Mouse (Mus musculus) liver, postnatal 0 days (tissue): Measurements from ENCODE around the gene Pik3c2g.

Experiments used
- CTCF ChIP-seq: sonication (generic); IDR thresholded peaks from 2 replicates; pipeline ENCODE4 v1.5.1; 2016; ENCODE audit warnings: antibody characterized with exemption, low read depth
- EP300 ChIP-seq: IDR thresholded peaks from 2 replicates; pipeline ENCODE4 v1.6.1; 2016; ENCODE audit warnings: antibody characterized with exemption, low read depth, mild to moderate bottlenecking

DNA sequence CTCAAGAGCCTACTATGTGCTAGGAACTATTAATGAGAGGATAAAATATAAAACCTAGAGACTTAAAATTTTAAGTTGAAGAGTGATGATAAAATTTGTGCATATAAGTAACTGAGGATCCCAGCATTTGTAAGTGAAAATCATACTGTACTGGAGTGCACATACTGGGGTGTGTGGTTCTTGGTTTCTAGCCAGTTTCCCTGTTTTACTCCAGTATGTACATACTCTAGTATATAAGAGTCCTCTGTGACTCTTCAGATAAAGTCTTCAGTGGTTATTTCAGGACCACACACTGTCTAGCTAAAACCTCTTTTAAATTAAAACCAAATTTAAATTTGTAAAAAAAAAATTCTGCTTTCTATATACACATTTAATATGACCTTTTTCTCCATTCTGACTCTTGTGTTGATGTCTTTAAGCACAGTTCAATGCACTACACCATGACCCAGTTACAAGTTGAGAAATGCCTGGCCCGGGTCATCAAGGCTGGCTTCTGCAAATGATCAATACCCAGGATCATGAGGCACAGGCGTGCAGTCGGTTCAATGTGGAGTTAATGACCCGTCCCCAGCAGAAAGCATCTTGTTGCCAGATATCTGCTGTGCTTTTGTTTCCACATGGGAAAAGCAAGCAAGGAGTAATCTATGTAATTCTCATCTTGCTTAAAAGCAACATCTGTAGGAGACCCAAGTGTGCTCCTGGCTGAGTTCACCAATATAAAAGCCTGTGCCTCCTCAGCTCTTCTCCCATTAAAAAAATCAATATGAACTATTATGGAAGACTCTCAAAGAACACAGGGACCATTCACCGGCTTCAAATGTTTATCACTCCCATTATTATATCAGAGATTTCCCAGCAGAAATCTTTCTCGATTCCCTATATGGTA lies 290.7 kb downstream of the Pik3c2g start:
- no peak; the same call in 1 of the 2 replicates for TF ChIP-seq EP300
- no peak for TF ChIP-seq CTCF
